Mouse (Mus musculus): ENCODE measurements around the gene Rbm42. TPM values are rescaled to one million over a fixed set of nuclear protein-coding genes. Genes with fewer than 3 reads are reported as not detected.

Rbm42 gene
- polyA plus RNA-seq (2017; shearing (Covaris generic)) = 10 to 100 TPM; 21.7 to 30.7 (median 28.0) TPM

DNA sequence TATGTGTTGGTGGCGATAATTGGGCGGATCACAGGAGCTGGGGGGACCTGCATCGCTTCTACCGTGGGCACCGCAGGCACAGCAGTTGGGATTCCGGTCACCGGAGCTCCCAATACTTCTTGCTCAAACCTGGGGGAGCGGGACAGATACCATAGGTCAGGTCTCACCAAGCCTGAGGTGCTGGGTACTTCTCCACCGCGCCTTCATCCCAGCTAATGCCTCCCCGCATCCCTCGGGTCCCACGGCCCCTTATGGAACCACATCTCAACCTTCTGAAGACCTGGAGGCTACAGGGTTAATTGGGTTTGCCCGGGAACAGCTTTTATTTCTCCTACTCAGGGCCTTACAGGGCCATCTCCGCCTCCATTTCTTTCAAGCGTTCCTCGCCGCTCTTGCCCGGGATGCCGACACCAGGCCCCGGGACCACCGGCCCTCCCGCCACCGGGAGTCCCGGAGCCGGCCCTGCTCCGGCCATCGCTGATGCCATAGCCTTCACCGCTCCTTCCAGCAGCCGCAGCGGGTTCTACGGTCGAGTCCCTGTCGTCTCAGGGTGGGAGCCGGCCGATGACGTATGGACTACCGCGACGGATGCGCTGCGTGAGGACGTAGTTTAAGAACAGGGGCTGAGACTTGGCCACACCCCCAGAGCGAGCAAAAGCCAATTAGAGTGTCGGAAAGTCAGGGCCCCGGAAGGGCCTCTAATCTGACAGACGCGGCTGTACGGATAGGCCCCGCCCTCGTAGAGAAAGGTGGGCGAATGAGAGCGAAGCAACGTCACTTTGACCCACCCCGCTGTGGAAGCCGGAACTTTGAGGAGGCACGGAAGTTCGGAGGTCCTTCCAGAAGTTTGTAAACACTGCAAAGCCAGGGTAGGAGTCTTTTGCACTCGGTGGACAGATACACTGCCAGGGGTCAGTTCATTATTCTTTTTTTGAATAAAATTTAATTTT is at the start of gene Rbm42:
Gene Rbm42 (minus strand): TSS at position 727 of the 950 bp plus-strand sequence.
- ATAC-seq = peak; percentile 99

DNA sequence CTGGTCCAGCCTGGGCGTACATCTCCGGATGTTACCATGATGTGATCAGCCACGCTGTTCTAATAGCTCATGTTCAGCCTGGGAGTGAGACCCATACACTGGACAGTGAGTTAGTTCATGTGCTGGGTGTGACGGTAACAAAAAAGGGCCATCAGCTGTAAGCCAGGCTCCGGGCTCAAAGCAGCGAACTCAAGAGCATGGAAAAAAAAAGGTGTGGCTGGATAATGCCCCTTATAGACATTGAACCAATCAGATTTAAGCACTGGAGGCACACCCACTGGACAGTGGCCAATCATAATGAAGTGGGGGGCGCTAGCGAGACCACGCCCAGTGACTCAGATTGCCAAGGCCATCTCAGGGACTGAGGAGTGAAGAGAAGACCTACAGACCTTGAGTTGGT is 48.5 kb upstream of the Rbm42 start, which contains the start of gene 2200002J24Rik:
Gene 2200002J24Rik (plus strand): TSS at position 338 of the 400 bp plus-strand sequence.
- no peak for ATAC-seq

DNA sequence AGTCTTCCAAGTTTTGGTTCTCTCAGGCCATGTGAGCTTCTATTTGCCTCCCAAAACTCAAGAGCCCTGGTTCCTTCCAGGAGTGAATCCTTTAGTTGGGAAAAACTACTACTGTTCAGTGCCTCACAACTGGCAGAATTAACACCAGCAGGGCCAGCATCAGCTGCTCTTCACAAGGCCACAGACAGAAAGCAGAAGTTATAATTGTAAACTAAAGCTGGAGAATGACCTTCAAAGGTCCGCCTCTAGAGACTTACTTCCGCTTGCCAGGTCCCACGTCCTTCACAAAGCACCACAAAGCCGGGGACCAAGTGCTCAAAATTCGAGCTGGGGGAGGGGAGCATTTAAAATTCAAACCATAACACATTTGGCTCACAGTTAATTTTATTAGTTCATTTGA is 48.0 kb upstream of the Rbm42 start:
- ATAC-seq = no peak

DNA sequence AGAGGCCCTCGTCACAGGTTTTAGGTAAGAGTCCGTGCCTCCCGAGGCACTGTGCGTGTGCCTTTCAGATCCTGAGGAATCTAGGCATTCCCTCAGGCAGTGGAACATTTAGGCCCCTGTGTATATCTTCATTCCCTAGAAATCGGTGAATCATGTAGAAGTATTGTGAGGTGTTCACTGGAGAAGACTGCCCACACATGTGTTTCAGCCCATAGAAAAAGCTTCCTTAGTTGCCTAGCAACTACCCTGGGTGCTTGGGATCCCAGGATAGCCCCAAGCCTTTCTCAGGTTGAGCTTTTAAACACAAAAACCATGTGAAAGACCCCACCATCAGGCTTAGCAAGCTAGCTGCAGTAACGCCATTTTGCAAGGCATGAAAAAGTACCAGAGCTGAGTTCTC is 38.2 kb upstream of the Rbm42 start:
- ATAC-seq = no peak

DNA sequence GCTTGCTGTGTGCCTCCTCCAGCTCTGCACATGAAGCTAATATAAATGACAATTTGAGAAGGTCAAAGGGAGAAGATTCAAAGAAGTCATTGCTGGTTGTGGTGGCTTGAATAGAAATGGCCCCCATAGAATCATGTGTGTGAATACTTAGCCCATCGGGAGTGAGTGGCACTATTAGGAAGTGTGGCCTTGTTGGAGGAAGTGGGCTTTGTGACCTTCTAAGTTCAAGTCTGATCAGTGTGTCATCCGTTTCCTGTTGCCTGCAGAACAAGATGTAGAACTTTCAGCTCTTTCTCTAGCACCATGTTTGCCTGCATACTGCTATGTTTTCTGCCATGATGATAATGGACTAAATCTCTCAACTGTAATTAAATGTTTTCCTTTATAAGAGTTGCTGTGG is 33.3 kb upstream of the Rbm42 start:
- ATAC-seq = no peak

DNA sequence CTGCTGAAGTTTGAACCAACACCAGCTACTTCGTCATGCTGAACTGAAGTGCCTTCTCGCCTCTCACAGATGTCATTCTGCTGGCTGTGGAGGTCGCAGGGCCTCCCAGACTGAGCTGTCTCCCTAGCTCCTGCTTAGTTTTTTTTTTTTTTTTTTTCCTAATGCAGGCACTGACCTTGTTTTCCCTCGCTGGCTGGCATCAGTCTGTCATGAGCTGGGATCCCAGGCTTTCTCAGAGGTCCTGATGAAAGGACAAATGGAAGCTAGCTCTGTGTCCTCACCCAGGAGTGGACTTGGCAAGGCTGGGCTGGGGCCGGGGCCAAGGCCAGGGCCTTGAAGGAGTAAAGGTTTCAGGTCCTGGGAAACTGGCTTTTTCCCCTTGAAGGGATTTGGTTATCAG is 31.8 kb upstream of the Rbm42 start:
- ATAC-seq = no peak

DNA sequence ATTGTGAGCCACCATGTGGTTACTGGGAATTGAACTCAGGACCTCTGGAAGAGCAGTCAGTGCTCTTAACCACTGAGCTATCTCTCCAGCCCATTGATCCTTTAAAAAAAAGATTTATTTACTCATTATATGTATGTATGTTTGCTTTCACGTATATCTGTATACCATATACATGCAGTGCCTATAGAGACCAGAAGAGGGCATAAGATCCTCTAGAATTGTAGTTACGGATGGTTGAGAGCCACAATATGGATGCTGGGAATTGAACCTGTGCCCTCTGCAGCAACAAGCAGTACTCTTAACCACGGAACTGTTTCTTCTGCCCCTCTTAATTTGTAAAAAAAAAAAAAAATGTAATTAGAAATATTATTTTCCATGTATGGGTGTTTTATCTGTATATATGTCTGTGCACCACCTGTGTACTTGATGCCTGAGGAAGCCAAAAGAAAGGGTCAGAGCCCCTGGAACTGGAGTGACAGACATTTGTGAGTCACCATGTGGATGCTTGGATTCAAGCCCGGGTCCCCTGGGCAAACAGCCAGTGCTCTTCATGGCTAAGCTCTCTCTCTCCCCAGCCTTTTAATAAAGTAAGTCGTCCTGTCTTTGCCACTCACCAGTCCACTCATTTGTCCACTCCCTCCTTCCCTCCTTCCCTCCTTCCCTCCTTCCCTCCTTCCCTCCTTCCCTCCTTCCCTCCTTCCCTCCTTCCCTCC is 28.3 kb upstream of the Rbm42 start:
- ATAC-seq = no peak

DNA sequence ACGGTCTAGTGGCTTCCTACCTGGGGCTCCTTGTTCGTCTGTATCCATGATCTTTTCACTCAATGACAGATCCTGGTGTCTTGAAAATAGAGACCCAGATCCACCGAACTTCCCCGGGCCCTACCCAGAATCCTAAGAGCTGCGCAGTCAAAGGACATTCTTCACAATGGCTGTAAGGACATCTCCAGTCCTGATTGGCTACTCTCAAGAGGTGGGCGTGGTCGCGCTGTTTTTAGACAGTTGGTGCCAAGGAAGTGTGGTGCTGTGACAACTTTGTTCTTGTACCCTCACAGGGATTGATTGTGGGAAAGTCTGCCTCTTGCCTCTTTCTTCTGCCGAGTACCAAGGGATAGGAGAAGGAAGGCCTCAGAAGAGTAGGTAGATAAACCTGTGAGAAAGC is 21.4 kb upstream of the Rbm42 start, which contains the start of gene Pmis2:
Gene Pmis2 (minus strand): TSS at position 126 of the 400 bp plus-strand sequence.
- ATAC-seq = no peak

DNA sequence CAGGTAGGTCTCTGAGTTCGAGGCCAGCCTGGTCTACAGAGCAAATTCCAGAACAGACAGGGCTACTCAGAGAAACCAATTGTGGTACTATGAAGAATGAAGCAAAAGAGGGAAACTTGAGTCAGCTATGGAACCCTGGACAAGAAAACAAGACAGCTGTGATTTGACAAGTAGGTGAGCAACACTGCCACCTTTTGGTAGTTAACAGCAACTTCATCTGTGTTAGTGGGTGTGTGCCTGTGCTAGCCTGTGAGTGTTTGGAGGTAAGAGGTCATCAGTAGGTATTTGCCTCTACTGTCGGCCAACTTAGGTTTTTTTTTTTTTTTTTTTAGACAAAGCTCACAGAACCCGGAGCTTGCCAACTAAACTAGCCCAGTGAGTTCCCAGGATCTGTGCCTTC is 19.1 kb upstream of the Rbm42 start:
- ATAC-seq = no peak

DNA sequence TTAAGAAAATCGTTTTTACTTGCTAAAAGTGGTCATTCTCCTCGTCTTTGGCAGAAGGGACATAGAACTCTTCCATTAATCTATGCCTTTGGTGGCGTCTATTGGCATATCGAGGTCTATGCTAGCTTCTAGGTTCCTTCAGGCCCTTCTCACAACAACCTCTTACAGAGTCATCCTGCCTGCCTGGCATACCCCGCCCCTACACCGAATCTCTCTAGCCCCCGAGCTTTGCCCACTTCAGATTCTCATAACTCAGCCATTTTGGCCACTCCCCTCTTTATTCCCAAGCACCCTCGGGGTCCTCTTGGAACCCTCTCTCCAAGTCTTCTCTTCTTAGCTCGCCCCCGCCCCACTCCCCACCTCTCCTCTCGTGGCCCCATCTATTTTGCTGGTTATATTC is 15.2 kb upstream of the Rbm42 start:
- peak; percentile 14 for ATAC-seq

DNA sequence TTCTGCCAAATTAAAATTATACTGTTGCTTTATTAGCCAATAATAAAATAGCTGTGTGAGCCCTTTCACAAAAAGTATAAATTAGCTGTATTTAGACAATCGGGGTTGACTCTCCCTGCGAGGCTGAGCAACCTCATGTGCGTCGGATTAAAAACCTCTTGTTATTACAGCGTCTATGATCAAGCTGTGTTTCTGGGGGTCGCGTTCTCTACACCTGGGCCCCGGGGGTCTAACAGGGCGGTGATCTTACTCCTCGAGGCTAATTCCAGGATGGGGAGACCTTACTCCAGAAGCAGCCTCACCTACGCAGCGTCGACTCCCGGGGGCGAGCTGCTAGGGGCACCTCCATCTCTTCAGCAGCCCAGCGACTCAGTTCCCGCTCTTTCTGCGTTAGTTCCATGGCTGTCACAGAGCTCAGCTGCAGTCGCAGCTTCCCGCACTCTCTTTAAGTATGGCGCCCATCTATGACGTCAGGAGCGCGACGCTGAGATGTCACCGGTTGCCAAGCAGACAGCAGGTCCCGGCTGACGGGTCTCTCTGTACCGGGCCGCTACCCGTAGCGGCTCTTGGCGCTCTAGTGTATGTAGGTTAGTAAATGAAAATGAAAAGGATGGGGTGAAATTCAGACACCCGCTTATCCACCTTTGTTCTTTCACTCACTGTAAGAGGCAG is 14.5 kb upstream of the Rbm42 start, which contains the start of gene Haus5:
Gene Haus5 (minus strand): TSS at position 466 of the 672 bp plus-strand sequence.
- ATAC-seq = peak; percentile 97

DNA sequence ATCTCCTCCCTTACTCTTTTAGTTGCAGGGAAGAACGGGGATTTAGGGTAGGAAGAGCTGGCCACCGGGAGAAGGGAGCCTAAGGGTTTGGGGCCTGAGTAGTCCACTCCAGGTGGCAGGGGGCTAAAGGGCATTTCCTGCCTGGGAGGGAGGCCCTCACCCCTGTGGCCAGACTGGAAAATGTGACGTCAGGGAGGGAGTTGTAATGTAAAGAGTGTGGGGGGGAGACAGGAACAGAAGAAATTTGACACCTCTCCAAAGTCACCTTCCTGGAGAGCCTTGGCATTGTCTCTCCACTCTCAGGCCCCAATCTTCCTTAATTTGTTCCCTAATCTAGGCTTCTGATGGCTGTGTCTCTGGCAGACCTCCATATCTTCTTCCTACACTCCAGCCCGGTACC is 11.0 kb downstream of the Rbm42 start:
- ATAC-seq = no peak

DNA sequence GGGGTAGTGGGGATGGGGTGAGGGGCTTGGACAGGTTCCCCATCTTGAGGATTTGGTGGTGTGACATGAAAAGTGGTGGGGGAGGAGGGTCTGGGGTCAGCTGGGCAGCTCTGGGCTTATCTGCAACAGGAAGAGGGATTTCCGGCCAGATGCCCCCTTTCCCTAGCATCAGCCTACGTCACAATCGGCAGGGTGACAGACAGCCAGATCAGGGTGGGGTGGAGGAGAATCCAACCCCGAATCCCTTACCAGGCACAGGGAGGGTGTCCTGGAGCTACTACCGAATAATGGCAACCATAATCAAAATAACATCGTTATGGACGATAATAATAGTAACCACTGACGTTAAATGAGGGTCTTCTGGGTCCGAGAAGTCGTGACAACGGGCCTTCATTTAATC is 13.7 kb downstream of the Rbm42 start:
- no peak for ATAC-seq

DNA sequence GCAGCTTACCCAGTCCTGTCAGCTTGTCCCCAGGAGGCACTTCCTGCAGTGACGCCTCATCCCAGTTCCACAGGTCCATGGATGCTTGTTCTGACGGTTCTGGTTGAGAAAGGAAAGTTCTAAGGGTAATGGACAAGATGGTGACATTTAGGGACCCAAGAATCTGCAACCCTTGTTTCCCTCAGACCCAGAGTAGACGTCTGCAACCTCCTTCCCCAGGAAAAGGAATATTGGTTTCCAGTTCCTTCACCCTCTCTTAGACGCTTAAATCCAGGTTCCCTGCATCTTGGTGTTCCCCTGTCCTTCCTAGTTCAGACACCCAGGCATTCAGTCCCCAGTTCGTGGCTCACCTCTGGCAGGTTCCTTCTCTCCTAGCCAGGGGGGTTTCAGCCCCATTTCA is 14.4 kb downstream of the Rbm42 start, which contains the start of gene Etv2:
Gene Etv2 (minus strand): TSS at position 101 of the 400 bp plus-strand sequence.
- no peak for ATAC-seq

DNA sequence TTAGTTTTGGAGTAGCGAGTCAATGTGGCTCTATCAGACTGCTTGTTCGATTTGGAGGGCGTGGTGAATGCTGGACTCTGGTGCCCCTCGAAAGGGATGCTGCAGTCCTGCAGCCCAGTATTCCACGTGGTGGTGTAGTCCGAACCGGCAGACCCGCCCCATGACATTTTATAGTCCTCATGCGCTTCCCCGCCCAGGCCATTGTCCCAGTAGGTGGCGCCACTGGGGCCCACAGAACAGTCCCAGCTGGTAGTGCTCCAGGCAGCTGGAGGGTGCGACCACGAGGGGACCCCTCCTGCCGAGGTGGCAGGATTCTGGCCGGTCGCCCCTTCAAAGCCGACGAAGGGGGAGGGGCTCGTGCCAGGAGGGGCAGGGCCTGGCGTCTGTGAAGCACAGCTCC is 15.5 kb downstream of the Rbm42 start:
- no peak for ATAC-seq

DNA sequence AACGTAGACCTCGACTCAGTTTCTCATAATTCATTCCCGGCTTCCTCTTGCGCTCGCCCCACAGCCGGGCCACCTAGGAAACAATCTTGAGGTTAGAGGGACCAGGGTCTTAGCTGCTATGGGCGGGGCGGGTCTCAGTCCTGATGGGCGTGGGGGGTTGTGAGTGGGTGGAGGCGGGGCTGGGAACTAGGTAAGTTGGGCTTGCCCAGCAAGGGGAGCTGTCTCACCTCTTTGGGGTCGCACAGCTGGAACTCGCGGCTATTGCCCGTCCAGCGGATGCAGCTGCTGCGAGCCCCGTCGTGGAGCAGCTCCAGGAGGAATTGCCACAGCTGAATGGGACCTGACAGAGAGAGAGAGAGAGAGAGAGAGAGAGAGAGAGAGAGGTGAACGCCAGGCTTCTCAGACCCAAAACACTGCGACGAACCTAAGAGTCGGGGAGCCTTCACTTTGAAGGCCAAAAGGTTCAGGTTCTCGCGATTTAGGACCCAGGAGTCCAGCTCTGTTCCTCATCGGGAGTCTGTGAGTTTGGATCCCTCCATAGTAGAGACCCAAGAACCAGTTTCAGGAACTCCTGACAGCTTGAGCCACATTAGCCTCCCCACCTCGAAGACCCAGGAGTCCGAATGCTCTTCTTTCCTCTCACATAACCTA is 16.2 kb downstream of the Rbm42 start:
- no peak for ATAC-seq

DNA sequence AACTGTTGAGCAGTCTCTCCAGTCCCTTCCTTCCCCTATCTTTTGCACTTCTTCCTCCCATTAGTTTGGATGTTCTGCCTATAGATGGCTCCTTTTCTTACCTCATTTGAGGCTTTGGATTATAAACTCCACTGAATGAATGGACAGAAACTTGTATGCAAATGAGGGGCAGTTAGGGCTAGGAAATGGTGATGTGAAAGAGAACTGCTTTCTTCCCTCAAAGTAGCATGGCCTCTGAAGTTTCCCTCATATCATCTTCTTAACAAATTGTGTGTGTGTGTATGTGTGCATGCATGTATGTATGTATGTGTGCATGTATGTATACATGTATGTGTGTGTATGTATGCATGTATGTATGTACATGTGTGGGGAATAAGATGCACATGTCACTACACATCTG is 21.1 kb downstream of the Rbm42 start:
- ATAC-seq = no peak

DNA sequence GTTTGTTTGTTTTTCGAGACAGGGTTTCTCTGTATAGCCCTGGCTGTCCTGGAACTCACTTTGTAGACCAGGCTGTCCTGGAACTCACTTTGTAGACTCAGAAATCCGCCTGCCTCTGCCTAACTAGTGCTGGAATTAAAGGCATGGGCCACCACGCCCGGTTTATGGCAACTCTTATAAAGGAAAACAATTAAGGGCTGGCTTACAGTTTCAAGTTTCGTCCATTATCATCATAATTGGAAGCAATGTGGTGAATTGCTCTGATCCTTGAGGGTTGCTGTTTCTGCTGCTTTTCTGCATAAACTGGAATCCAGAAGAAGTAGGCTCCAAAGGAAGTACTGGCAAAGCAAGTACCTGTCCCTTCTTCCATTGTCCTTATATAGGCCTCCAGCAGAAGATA is 23.5 kb downstream of the Rbm42 start:
- no peak for ATAC-seq

DNA sequence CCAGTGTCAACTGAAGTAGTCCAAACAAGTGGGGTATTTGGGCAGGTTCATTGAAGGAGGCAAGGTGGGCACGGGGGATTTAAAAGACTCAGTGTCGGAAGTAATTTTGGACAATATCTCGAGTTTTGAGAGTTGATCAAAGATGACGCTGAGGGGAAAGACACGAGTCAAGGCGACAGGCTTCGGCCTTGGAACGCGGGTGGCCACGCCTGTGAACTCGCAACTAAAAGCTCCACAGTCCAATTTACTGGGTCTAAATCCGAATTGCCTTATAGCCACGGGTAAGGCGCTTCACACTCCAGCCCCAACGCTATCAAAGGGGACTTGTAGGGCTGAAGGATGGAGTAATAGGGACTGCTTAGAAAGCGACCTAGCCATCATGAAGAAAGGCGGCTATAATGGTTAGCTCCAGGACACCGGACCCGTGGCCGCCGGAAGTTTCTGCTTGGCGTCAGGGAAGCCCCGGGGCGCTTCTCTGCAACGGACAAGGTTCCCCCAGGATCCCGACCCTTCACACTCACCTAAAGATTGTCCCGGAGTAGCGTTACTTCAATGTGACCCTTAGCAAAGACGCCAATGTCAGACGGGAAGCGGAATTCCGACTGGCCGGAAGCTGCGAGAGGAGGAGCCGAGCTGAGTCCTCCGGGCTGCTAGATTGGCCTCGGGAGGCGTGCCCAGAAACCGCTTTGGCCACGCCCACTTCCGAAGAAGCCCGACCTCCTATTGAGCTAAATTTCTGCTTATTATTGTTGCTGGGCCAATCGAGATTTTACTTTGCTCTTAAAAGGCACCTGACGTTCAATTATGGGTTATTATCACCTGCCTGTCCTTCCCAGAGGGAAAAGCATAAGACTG is 24.4 kb downstream of the Rbm42 start, which contains the start of gene Cox6b1:
Gene Cox6b1 (minus strand): TSS at position 622 of the 855 bp plus-strand sequence.
- ATAC-seq = peak; percentile 100

DNA sequence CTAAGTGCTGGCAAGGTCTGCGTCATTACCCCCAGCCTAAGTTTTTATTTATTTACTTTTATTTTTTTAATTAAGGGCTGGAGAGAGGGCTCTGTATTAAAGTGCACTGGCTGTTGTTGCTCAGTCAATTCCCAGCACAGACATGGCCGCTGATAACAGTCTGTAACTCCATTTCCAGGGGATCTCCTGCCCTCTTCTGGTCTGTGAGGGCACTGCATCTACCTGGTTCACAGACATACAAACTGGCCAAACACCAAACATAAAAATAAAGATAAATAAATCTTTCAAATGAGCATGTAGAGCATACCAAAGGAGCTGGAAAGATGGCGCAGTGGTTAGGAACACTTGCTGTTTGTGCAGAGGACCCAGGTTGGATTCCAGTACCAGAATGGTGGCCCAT is 30.9 kb downstream of the Rbm42 start:
- no peak for ATAC-seq

DNA sequence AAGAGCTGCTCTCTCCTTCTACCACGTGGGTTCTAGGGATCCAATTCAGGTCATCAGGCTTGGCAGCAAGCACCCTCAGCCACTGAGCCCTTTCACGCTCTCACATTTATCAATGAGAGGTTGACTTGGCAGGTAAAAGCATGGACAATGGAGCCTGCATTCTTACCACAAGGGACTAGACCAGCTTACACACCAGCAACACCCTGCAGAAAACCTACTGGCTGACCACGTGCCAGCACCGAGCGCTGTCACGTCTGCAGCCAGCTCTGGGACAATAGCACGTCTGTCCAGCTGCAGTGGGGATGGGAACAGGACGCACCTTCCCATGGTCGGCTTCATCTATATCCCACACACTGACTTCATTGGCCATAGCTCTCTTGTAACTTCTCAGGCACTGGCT is 31.5 kb downstream of the Rbm42 start:
- no peak for ATAC-seq

Measured in inflammation-experienced regulatory T-cells, adult 6 months (primary cell).